Mouse (Mus musculus) ES-Bruce4 (cell line): Measurements from ENCODE around the gene Ahdc1. TPM values are rescaled to one million over a fixed set of nuclear protein-coding genes. Genes with fewer than 3 reads are reported as not detected.
A peak's percentile ranks its signal among the peaks of the same experiment; 100 is the strongest.

Source experiments
- H3K27ac ChIP-seq: 2 replicates; pipeline ENCODE4 v1.5.1; 2012; ENCODE audit warnings: low read length, inconsistent platforms; ENCODE audit not compliant: insufficient read depth
- H3K27me3 ChIP-seq: 2 replicates; pipeline ENCODE4 v1.6.1; 2012; ENCODE audit warnings: mild to moderate bottlenecking, low read length, inconsistent platforms; ENCODE audit not compliant: control insufficient read depth, poor library complexity, insufficient read depth, severe bottlenecking
- H3K36me3 ChIP-seq: 2 replicates; pipeline ENCODE4 v1.6.1; 2012; ENCODE audit warnings: inconsistent platforms, mild to moderate bottlenecking, low read length, moderate library complexity; ENCODE audit not compliant: control insufficient read depth, poor library complexity, insufficient read depth, severe bottlenecking
- H3K4me1 ChIP-seq: one replicate; pipeline ENCODE4 v1.8.1; 2011; ENCODE audit warnings: low read length; ENCODE audit not compliant: control insufficient read depth, insufficient read depth
- H3K4me3 ChIP-seq: 2 replicates; pipeline ENCODE4 v1.5.1; 2011; ENCODE audit warnings: low read depth, mild to moderate bottlenecking, low read length
- H3K9ac ChIP-seq: 2 replicates; pipeline ENCODE4 v1.6.1; 2012; ENCODE audit warnings: low read depth, mild to moderate bottlenecking, inconsistent platforms; ENCODE audit not compliant: poor library complexity, severe bottlenecking
- H3K9me3 ChIP-seq: replicated peaks from 2 replicates; pipeline ENCODE4 v1.6.1; 2012; ENCODE audit warnings: mild to moderate bottlenecking, low read length, inconsistent platforms; ENCODE audit not compliant: control insufficient read depth, poor library complexity, insufficient read depth, severe bottlenecking
- CTCF ChIP-seq: IDR thresholded peaks from one replicate; pipeline ENCODE4 v1.8.1; 2011; ENCODE audit warnings: low read depth, low read length
- EP300 ChIP-seq: IDR thresholded peaks from 2 replicates; pipeline ENCODE4 v1.6.1; 2011; ENCODE audit warnings: low read depth, low read length; ENCODE audit not compliant: insufficient read depth
- POLR2A ChIP-seq: IDR thresholded peaks from one replicate; pipeline ENCODE4 v1.8.1; 2011; ENCODE audit warnings: low read length; ENCODE audit not compliant: insufficient read depth
- polyA plus RNA-seq: library from polyadenylated mRNA; stranded (reverse); fragments of >200 nt; gene quantifications from 2 replicates; pipeline ENCODE4 v1.2.4, GENCODE M21; 2011; ENCODE audit warnings: low read depth; ENCODE audit not compliant: missing spikeins, insufficient read depth, insufficient read length

The Ahdc1 gene
- polyA plus RNA-seq, 1 experiment: 88.2 TPM

DNA sequence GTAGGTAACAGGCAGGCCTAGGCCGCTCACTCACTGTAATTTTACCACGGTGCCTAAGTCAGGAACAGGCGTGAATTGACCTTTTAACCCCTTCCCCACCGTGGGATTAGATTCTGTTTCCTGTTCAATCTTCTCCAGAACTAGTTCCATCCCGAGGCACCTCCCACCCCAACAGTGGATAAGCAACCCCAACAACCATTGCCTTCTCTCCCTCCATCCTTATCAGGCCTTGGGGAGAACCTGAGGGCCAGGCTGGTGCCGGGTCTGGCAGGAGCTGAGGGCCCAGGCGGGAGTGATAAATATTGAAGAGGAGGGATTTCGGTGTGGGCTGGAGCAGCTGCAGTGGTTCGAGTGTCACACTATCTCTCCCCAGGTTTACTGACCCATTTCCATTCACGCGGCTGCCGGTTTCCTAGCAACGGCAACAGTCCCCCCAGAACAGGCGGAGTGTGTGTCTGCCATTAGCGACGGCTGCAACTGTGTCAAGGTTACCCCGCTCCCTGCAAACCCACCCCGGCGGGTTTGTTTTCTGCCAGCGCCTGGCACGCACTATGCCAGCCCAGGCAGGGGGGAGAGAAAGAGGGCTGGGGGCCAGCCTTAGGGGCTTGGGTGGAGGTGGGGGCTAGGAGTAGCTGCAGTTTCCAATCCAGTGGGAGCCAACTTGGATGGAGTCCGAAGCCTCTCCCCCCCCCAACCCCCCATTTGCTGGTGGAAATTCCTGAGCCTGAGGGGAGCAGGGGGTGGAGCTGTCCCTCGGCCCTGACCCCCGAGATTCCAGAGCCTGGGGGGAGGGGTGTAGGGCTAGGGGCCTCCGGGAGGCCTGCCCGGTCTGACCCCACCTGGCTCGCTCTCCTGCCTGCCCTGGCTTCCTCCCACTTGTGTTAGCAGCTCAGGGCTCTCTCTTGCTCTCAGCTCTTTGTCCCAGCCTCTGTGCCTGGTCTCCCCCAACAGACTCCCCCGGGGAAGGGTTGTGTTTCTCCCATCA, 31.9 kb downstream of the Ahdc1 start:
- H3K4me3 ChIP-seq: peak overlapping the region; percentile 73
- TF ChIP-seq EP300: peak; percentile 69
- no peak for TF ChIP-seq CTCF

DNA sequence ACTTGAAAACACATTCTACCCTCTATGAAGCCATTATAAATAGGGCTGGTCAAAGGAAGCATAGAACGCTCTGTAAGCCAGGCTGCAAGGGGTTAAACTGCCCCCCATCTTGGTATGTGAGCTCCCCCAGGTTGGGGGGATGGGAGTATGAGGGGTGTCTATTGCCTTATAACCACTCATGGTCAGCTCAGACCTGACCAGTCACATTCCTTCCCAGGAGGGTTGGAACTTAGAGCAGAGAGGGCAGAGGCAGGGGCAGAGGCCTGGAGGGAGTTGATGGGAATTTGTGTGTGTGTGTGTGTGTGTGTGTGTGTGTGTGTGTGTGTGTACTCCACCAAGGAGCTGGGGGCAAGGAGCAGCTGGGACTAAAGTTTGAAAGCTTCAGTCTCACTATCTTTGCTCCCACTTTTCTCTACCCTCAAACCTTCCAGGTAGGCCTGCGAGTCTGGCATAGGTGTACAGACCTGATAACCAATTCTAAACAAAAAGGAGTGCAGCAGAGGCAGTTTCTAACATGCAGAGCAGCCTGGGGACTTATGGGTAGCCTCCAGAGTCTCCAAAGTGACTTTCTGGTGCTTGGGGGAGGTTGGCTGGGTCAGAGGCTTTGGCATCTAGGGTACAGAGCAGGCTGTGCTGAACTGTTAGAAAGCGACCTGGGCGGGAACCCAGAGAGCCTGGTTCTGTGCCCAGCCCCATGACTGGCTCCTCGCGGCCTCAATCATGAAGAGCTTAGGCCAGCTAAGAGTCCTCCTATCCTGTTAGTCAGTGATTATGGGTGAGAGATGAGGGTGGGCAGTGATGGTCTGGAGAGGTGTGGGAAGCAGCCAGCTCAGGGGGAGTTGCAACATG, 33.0 kb downstream of the Ahdc1 start:
- Histone ChIP-seq H3K9me3 (no peaks in the 10 kb centered on the region), H3K36me3 (peaks cover 2% of the 10 kb centered on the region; the same call in 1 of the 2 replicates), H3K4me1 (peaks cover 22% of the 10 kb centered on the region), H3K27ac (peak overlapping the region; percentile 84), H3K27me3 (no peaks in the 10 kb centered on the region), H3K9ac (peak overlapping the region; percentile 26), H3K4me3 (peak overlapping the region; percentile 73)
- TF ChIP-seq POLR2A (no peak), CTCF (no peak), EP300 (no peak)

More for the DNA sequence above, 31.9 kb downstream of the Ahdc1 start:
- no peaks in the 10 kb centered on the region for H3K27me3 ChIP-seq
- no peaks in the 10 kb centered on the region for H3K9me3 ChIP-seq
- H3K9ac ChIP-seq: peak overlapping the region; percentile 26
- H3K36me3 ChIP-seq: peaks cover 2% of the 10 kb centered on the region; the same call in 1 of the 2 replicates
- H3K27ac ChIP-seq: peak overlapping the region; percentile 96
- peaks cover 17% of the 10 kb centered on the region for H3K4me1 ChIP-seq

GRCm38 (mm10) chr4:133044647-133045094, 33.6 kb downstream of the Ahdc1 start:
- peak; percentile 83; the same call in 1 of the 2 replicates for TF ChIP-seq EP300
- TF ChIP-seq CTCF: no peak
- no peak for TF ChIP-seq POLR2A
- Histone ChIP-seq H3K9me3 (no peaks in the 10 kb centered on the region), H3K4me3 (peak overlapping the region; percentile 42), H3K36me3 (peaks cover 2% of the 10 kb centered on the region; the same call in 1 of the 2 replicates), H3K27ac (peak overlapping the region; percentile 86), H3K4me1 (peaks cover 23% of the 10 kb centered on the region), H3K27me3 (no peaks in the 10 kb centered on the region), H3K9ac (peak overlapping the region; percentile 26)

- Histone ChIP-seq H3K4me1 (peaks cover 24% of the 10 kb centered on the region), H3K4me3 (peak overlapping the region; percentile 9; the same call in 1 of the 2 replicates), H3K9me3 (no peaks in the 10 kb centered on the region), H3K36me3 (peaks cover 2% of the 10 kb centered on the region; the same call in 1 of the 2 replicates), H3K27ac (peak overlapping the region; percentile 86), H3K27me3 (no peaks in the 10 kb centered on the region), H3K9ac (peak overlapping the region; percentile 26)
- TF ChIP-seq POLR2A (no peak), CTCF (no peak), EP300 (no peak; the same call in 1 of the 2 replicates)
Measured at GRCm38 (mm10) chr4:133045771-133046474, 34.9 kb downstream of the Ahdc1 start.

DNA sequence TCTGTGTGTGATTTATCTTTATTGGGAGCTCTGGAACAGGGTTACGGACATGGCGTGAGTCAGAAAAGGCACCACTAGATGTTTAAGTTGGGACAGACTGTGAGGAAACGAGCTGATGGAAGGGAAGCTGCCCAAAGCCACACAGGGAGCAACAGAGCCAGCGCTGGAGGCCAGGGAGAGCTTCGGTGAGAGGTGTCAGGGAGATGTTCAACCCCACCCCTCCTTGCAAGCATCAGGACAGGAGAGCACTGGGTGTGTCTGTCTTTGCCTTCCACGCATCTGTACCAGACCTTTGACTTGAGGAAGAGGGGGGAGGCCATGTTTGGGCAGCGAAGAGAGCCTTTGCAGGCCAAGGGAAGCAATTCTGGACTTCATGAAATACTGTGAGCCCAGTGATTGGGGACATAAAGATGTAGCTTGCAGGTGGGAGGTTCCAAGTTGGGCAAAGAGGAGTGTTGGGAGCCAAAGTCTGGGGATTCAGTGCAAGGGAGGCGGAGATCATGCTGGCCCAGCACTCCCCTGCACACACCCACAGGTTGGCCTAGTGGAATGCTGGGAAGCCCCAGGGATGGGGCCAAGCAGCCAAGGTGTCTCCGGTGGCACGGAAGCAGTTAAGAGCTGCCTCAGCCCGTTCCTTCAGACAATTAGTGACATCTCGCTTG, 35.8 kb downstream of the Ahdc1 start:
- H3K27ac ChIP-seq: 0 out of 2 replicates have a peak overlapping the region, but pooled peaks have one; percentile 2
- H3K27me3 ChIP-seq: no peaks in the 10 kb centered on the region
- TF ChIP-seq POLR2A (no peak), EP300 (no peak), CTCF (no peak)
- H3K9ac ChIP-seq: peak overlapping the region; percentile 19; the same call in 1 of the 2 replicates
- H3K9me3 ChIP-seq: no peaks in the 10 kb centered on the region
- no peak overlapping the region for H3K4me3 ChIP-seq
- no peaks in the 10 kb centered on the region for H3K36me3 ChIP-seq
- H3K4me1 ChIP-seq: peaks cover 28% of the 10 kb centered on the region
